Mouse (Mus musculus) E14TG2a.4 (cell line): Measurements from ENCODE around the gene Luc7l3.
A peak's percentile ranks its signal among the peaks of the same experiment; 100 is the strongest.

ENCODE experiments used
- H3K27me3 ChIP-seq: 2 replicates; pipeline ENCODE4 v1.6.1; 2014; ENCODE audit warnings: low read length, control low read depth; ENCODE audit not compliant: insufficient read depth
- H3K36me3 ChIP-seq: 2 replicates; pipeline ENCODE4 v1.6.1; 2014; ENCODE audit warnings: low read length, control low read depth; ENCODE audit not compliant: insufficient read depth
- H3K4me1 ChIP-seq: replicated peaks from 2 replicates; pipeline ENCODE4 v1.6.1; 2014; ENCODE audit warnings: low read depth, low read length, control low read depth
- H3K4me3 ChIP-seq: replicated peaks from 2 replicates; pipeline ENCODE4 v1.5.1; 2014; ENCODE audit warnings: mild to moderate bottlenecking, low read length
- H3K9me3 ChIP-seq: 2 replicates; pipeline ENCODE4 v1.6.1; 2014; ENCODE audit warnings: low read length, control low read depth
- CTCF ChIP-seq: conservative IDR thresholded peaks from 2 replicates; pipeline ENCODE4 v1.5.1; 2014; ENCODE audit warnings: low read length
- NANOG ChIP-seq: IDR thresholded peaks from 2 replicates; pipeline ENCODE4 v1.6.1; 2014; ENCODE audit warnings: borderline replicate concordance, low read length, mixed read lengths
- POU5F1 ChIP-seq: IDR thresholded peaks from 2 replicates; pipeline ENCODE4 v1.6.1; 2014; ENCODE audit warnings: low read length, borderline replicate concordance

Gene Luc7l3

DNA sequence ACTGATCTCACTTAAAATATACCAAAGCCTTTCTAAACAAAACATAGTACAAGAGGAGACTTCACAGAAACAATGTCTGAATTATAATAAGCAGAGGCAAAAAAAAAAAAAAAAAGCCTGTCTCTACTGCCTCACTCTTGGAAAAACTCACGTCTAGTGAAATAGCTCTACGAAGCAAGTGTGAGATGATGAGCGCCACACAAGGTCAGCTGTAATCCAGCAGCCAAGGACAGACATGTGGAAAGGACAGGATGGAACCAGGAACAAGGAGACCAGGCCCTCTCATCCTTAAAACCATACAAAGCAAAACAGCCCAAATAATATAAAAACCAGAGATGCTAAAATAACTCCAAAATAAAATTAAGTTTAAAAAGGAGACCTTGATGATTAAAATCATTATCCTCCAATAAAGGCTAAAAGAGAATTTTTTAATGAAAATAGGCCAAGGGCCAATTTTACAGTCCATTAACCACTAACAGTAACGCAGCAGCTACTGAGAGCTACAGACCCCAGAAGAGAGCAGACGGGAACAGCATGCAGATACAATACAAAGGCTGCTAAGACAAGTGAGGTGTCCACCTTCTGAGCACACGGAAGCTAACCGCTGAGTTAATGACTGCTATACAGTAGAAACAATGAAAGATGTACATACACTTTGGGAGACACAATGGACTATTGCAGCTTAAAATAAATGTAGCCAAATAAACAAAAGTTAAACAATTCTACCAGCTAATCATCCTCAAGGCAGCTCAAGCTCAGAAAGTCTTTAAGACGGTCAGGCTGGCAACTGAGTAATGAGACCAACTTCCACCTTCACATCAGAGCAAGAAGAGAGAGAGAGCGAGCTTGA lies 26.6 kb downstream of the Luc7l3 start:
- no peaks in the 10 kb centered on the region for H3K9me3 ChIP-seq
- TF ChIP-seq CTCF = no peak
- peak; percentile 95 for TF ChIP-seq NANOG
- no peaks in the 10 kb centered on the region for H3K27me3 ChIP-seq
- H3K36me3 ChIP-seq = peaks cover 99% of the 10 kb centered on the region
- peaks cover 31% of the 10 kb centered on the region for H3K4me1 ChIP-seq
- no peak overlapping the region for H3K4me3 ChIP-seq

- Histone ChIP-seq H3K36me3 (peaks cover 99% of the 10 kb centered on the region), H3K4me3 (no peak overlapping the region), H3K4me1 (peaks cover 23% of the 10 kb centered on the region), H3K27me3 (no peaks in the 10 kb centered on the region), H3K9me3 (no peaks in the 10 kb centered on the region)
- TF ChIP-seq NANOG (no peak), POU5F1 (no peak), CTCF (no peak)
Measured at GRCm38 (mm10) chr11:94290062-94290740, 31.6 kb downstream of the Luc7l3 start.

GRCm38 (mm10) chr11:94287105-94287504 lies 34.7 kb downstream of the Luc7l3 start:
- Histone ChIP-seq H3K4me1 (peaks cover 14% of the 10 kb centered on the region), H3K4me3 (no peak overlapping the region), H3K9me3 (no peaks in the 10 kb centered on the region), H3K36me3 (peaks cover 94% of the 10 kb centered on the region), H3K27me3 (no peaks in the 10 kb centered on the region)
- TF ChIP-seq CTCF (no peak), NANOG (no peak), POU5F1 (no peak)

- no peak for TF ChIP-seq POU5F1
- TF ChIP-seq CTCF = no peak
- TF ChIP-seq NANOG = no peak
- H3K4me1 ChIP-seq = peaks cover 18% of the 10 kb centered on the region
Measured at GRCm38 (mm10) chr11:94285886-94286574, 35.8 kb downstream of the Luc7l3 start.

GRCm38 (mm10) chr11:94283536-94284099 lies 38.2 kb downstream of the Luc7l3 start:
- Histone ChIP-seq H3K9me3 (no peaks in the 10 kb centered on the region), H3K4me1 (peaks cover 22% of the 10 kb centered on the region), H3K27me3 (no peaks in the 10 kb centered on the region), H3K36me3 (peaks cover 68% of the 10 kb centered on the region), H3K4me3 (no peak overlapping the region)
- TF ChIP-seq POU5F1 = no peak
- TF ChIP-seq CTCF = no peak
- TF ChIP-seq NANOG = no peak

More at GRCm38 (mm10) chr11:94285886-94286574, 35.8 kb downstream of the Luc7l3 start:
- Histone ChIP-seq H3K4me3 (no peak overlapping the region), H3K9me3 (no peaks in the 10 kb centered on the region), H3K36me3 (peaks cover 92% of the 10 kb centered on the region), H3K27me3 (no peaks in the 10 kb centered on the region)

DNA sequence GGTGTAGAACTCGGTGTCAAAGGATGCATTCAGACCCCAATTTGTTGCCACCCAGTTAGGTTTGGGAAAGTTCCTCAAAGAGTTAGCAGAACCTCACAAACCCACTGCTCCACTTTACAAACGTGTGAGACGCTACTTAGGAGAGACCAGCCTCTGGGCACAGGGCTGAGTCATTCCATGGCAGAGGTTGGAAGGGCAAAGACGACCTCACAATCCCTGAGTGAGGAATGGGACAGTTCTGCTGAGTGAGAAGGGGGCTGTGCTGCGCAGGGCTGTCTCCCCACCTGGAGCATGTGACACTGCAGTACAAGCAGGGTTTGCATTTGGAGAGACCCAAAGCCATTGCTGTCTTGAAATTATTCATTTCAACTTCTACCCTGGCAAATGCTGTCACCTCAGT lies 39.5 kb downstream of the Luc7l3 start:
- H3K4me3 ChIP-seq = no peak overlapping the region
- H3K9me3 ChIP-seq = no peaks in the 10 kb centered on the region
- peaks cover 55% of the 10 kb centered on the region for H3K36me3 ChIP-seq

GRCm38 (mm10) chr11:94281199-94282181 lies 40.3 kb downstream of the Luc7l3 start, which contains the start of gene Gm21885:
TSS of gene Gm21885 (plus strand) at chr11:94281873.
- Histone ChIP-seq H3K4me1 (peaks cover 20% of the 10 kb centered on the region), H3K36me3 (peaks cover 47% of the 10 kb centered on the region), H3K9me3 (no peaks in the 10 kb centered on the region), H3K27me3 (0 out of 2 replicates have a peak, but pooled peaks cover 2% of the 10 kb centered on the region), H3K4me3 (no peak within 1 kb of the TSS)
- TF ChIP-seq NANOG = no peak
- TF ChIP-seq POU5F1 = no peak
- TF ChIP-seq CTCF = no peak

More for the DNA sequence above, 39.5 kb downstream of the Luc7l3 start:
- Histone ChIP-seq H3K4me1 (peaks cover 17% of the 10 kb centered on the region), H3K27me3 (0 out of 2 replicates have a peak, but pooled peaks cover 2% of the 10 kb centered on the region)
- TF ChIP-seq POU5F1 = no peak
- no peak for TF ChIP-seq CTCF
- no peak for TF ChIP-seq NANOG
